Mouse (Mus musculus) common myeloid progenitor, adult 5-6 weeks (primary cell): ENCODE data around the gene Olfr102. TPM values are rescaled to one million over a fixed set of nuclear protein-coding genes. Genes with fewer than 3 reads are reported as not detected.

ENCODE experiments used
- ATAC-seq: replicated peaks from 2 replicates; pipeline ENCODE4 v1.8.0; 2016; ENCODE audit warnings: low read depth, mild to moderate bottlenecking, moderate TSS enrichment, inconsistent platforms; ENCODE audit not compliant: poor library complexity, severe bottlenecking
- total RNA-seq: library from RNA; stranded (forward); fragments of 200-1000, 187-1606 nt; gene quantifications from 2 replicates; pipeline ENCODE4 v1.2.3, GENCODE M21; 2017

Gene Olfr102
- total RNA-seq = not detected in 2 replicates

- ATAC-seq = no peak
Observed at GRCm38 (mm10) chr17:37316954-37317353, at the start of gene Olfr102. Gene Olfr102, minus strand, starts transcription at chr17:37317054.

- ATAC-seq = no peak
Observed at GRCm38 (mm10) chr17:37359282-37359681, 42.4 kb upstream of the Olfr102 start, which contains the start of gene Olfr104-ps. Gene Olfr104-ps, plus strand, starts transcription at chr17:37359582.

- ATAC-seq = no peak
Observed at GRCm38 (mm10) chr17:37339598-37339997, 22.7 kb upstream of the Olfr102 start, which contains the start of gene Olfr103. Gene Olfr103, minus strand, starts transcription at chr17:37339698.

- no peak for ATAC-seq
Observed at GRCm38 (mm10) chr17:37310146-37310699, 6.6 kb downstream of the Olfr102 start.

GRCm38 (mm10) chr17:37308483-37308882, 8.4 kb downstream of the Olfr102 start:
- ATAC-seq = no peak

GRCm38 (mm10) chr17:37304213-37304612, 12.6 kb downstream of the Olfr102 start, which contains the start of gene Olfr101:
Gene Olfr101, minus strand, starts transcription at chr17:37304313.
- no peak for ATAC-seq

GRCm38 (mm10) chr17:37283360-37283759, 33.5 kb downstream of the Olfr102 start, which contains the start of gene Olfr99:
Gene Olfr99, minus strand, starts transcription at chr17:37283460.
- no peak for ATAC-seq

- ATAC-seq = no peak
Observed at GRCm38 (mm10) chr17:37280331-37280730, 36.5 kb downstream of the Olfr102 start.

GRCm38 (mm10) chr17:37276573-37276972, 40.3 kb downstream of the Olfr102 start:
- ATAC-seq = no peak

- ATAC-seq = no peak
Observed at GRCm38 (mm10) chr17:37275626-37276248, 41.1 kb downstream of the Olfr102 start.

- ATAC-seq = peak; percentile 88
Observed at GRCm38 (mm10) chr17:37270702-37271092, 46.2 kb downstream of the Olfr102 start.

- peak; percentile 89 for ATAC-seq
Observed at GRCm38 (mm10) chr17:37270058-37270701, 46.7 kb downstream of the Olfr102 start, which contains the start of gene H2-M3. Gene H2-M3, plus strand, starts transcription at chr17:37270220.

GRCm38 (mm10) chr17:37263626-37264025, 53.2 kb downstream of the Olfr102 start, which contains the start of gene Olfr98:
Gene Olfr98, minus strand, starts transcription at chr17:37263749.
- ATAC-seq = no peak

Other genes with a start within 250 kb of the Olfr102 start
- gene Olfr90, start 228.6 kb downstream of the Olfr102 start, total RNA-seq = not detected in 2 replicates
- gene Olfr91, start 218.8 kb downstream of the Olfr102 start, total RNA-seq = not detected in 2 replicates
- not detected in 2 replicates for gene Olfr92, start 197.0 kb downstream of the Olfr102 start, total RNA-seq
- gene Olfr93, start 155.6 kb downstream of the Olfr102 start, total RNA-seq = not detected in 2 replicates
- gene Ubd, start 123.2 kb downstream of the Olfr102 start, total RNA-seq = 0.24 TPM in 1 of 2 replicates, not detected in the other
- gene Olfr94, start 116.1 kb downstream of the Olfr102 start, total RNA-seq = not detected in 2 replicates
- not detected in 2 replicates for gene Olfr95, start 103.9 kb downstream of the Olfr102 start, total RNA-seq
- not detected in 2 replicates for gene Olfr96, start 96.9 kb downstream of the Olfr102 start, total RNA-seq
- gene Olfr97, start 79.7 kb downstream of the Olfr102 start, total RNA-seq = not detected in 2 replicates
- not detected in 2 replicates for gene Olfr98, start 53.3 kb downstream of the Olfr102 start, total RNA-seq
- gene H2-M3, start 46.8 kb downstream of the Olfr102 start, total RNA-seq = 20.5 and 23.4 TPM in 2 replicates
- 1.8 TPM in 1 of 2 replicates, not detected in the other for gene Olfr99, start 33.6 kb downstream of the Olfr102 start, total RNA-seq
- not detected in 2 replicates for gene Olfr101, start 12.7 kb downstream of the Olfr102 start, total RNA-seq
- not detected in 2 replicates for gene Olfr103, start 22.6 kb upstream of the Olfr102 start, total RNA-seq
- gene Olfr104-ps, start 42.5 kb upstream of the Olfr102 start, total RNA-seq = not detected in 2 replicates
- gene Olfr105-ps, start 62.0 kb upstream of the Olfr102 start, total RNA-seq = not detected in 2 replicates
- not detected in 2 replicates for gene Olfr106-ps, start 73.3 kb upstream of the Olfr102 start, total RNA-seq
- not detected in 2 replicates for gene Olfr107, start 82.2 kb upstream of the Olfr102 start, total RNA-seq
- gene Olfr108, start 128.4 kb upstream of the Olfr102 start, total RNA-seq = not detected in 2 replicates
- not detected in 2 replicates for gene Olfr109, start 141.9 kb upstream of the Olfr102 start, total RNA-seq
- not detected in 2 replicates for gene H2-M2, start 166.5 kb upstream of the Olfr102 start, total RNA-seq
- not detected in 2 replicates for gene Olfr110, start 175.4 kb upstream of the Olfr102 start, total RNA-seq
- gene Olfr111, start 191.0 kb upstream of the Olfr102 start, total RNA-seq = not detected in 2 replicates